In genomic region chr15:93690011-93690410, GRCm38 (mm10) we compare ENCODE assay signal across 12 mouse cellular contexts.
DNase-seq lines count a peak whose midpoint lies in the region; ATAC-seq and TF ChIP-seq lines count a peak whose summit lies in the region.
"Had no signal": no experiment of that assay in that cellular context is flagged by ENCODE, and none has a peak within 500 bp of the region (broad histone marks: within the 10 kb centered on the region; RNA-seq: fewer than 3 reads in every experiment).

No protein-coding gene starts in this region.

- no peak overlapping the region for H3K4me3 ChIP-seq in lung, embryonic 14.5 days (ENCODE audit: low read depth, low read length)
- no peak overlapping the region for H3K4me3 ChIP-seq in lung, adult 2 months (replicated peaks; ENCODE audit: extremely low read depth, low read depth, low read length)
- H3K4me3 ChIP-seq in heart, embryonic 16.5 days (ENCODE audit: low read length): no peak overlapping the region
- H3K4me3 ChIP-seq: hindbrain, embryonic 12.5 days; myocyte had no signal

- no peaks in the 10 kb centered on the region for H3K36me3 ChIP-seq in lung, embryonic 14.5 days (ENCODE audit: insufficient read depth)
- no peaks in the 10 kb centered on the region for H3K36me3 ChIP-seq in heart, embryonic 16.5 days (ENCODE audit: control insufficient read depth, insufficient read depth)
- H3K36me3 ChIP-seq: hindbrain, embryonic 12.5 days had no signal

- H3K27me3 ChIP-seq in lung, embryonic 14.5 days (ENCODE audit: insufficient read depth, low read length): no peaks in the 10 kb centered on the region
- no peaks in the 10 kb centered on the region for H3K27me3 ChIP-seq in heart, embryonic 16.5 days (ENCODE audit: control insufficient read depth, insufficient read depth, low read length)
- H3K27me3 ChIP-seq: hindbrain, embryonic 12.5 days had no signal

- H3K4me1 ChIP-seq in lung, embryonic 14.5 days (ENCODE audit: insufficient read depth): no peaks in the 10 kb centered on the region
- no peaks in the 10 kb centered on the region for H3K4me1 ChIP-seq in lung, adult 2 months (ENCODE audit: control insufficient read depth, insufficient read depth, low read length)
- peaks cover 28% of the 10 kb centered on the region for H3K4me1 ChIP-seq in heart, embryonic 16.5 days (ENCODE audit: control insufficient read depth, insufficient read depth, low read length)

- no peak for TF ChIP-seq POLR2A in lung, adult 2 months (IDR thresholded peaks at IDR 0.05; ENCODE audit: borderline replicate concordance, extremely low read depth, low read depth, low read length)

- H3K9me3 ChIP-seq in lung, embryonic 14.5 days (ENCODE audit: low read depth, low read length): no peaks in the 10 kb centered on the region
- H3K9me3 ChIP-seq in heart, embryonic 16.5 days (replicated peaks; ENCODE audit: control insufficient read depth, low read length): no peaks in the 10 kb centered on the region
- H3K9me3 ChIP-seq: hindbrain, embryonic 12.5 days had no signal

- peak; percentile 24 for DNase-seq in lung, embryonic 14.5 days
- no peak for DNase-seq in lung, adult 2 months
- DNase-seq in left cerebral cortex, adult 18-20 months (ENCODE audit: low spot score in 2 of 2): peak; percentile 60 to 65
- DNase-seq in right cerebral cortex, postnatal 25 days: peak; percentile 69
- no peak for DNase-seq in kidney, adult 8-10 months
- no peak for DNase-seq in kidney, adult 9 months
- DNase-seq: adrenal gland, postnatal 36 days; cerebellum, adult 18-20 months had no signal

- no peak for ATAC-seq in lung, embryonic 14.5 days (ENCODE audit: insufficient read depth)
- 0 out of 2 replicates have a peak, but pooled peaks have one; percentile 41 for ATAC-seq in heart, embryonic 16.5 days (replicated peaks; ENCODE audit: extremely low read depth, insufficient read depth, low FRiP score)

- no peak overlapping the region for H3K4me2 ChIP-seq in lung, embryonic 14.5 days
- peak overlapping the region; percentile 32; the same call in 1 of the 2 replicates for H3K4me2 ChIP-seq in heart, embryonic 16.5 days (ENCODE audit: low read depth, low read length)
- H3K4me2 ChIP-seq: hindbrain, embryonic 12.5 days had no signal

- no peak overlapping the region for H3K9ac ChIP-seq in lung, embryonic 14.5 days
- H3K9ac ChIP-seq in heart, embryonic 16.5 days (ENCODE audit: low read length): 0 out of 2 replicates have a peak overlapping the region, but pooled peaks have one; percentile 30
- H3K9ac ChIP-seq: hindbrain, embryonic 12.5 days had no signal

- no peak for TF ChIP-seq CTCF in lung, embryonic 14.5 days (IDR thresholded peaks at IDR 0.05; ENCODE audit: low read depth)
- no peak for TF ChIP-seq CTCF in lung, adult 2 months (IDR thresholded peaks at IDR 0.05; ENCODE audit: insufficient read depth, low read length)

- H3K27ac ChIP-seq in lung, embryonic 14.5 days (ENCODE audit: low read depth): peak overlapping the region; percentile 36; the same call in 1 of the 2 replicates
- peak overlapping the region; percentile 70 for H3K27ac ChIP-seq in heart, embryonic 16.5 days (ENCODE audit: low read length)
- H3K27ac ChIP-seq: hindbrain, embryonic 12.5 days; kidney, postnatal 0 days had no signal

- 57% methylated on average over 10 of the region's 10 CpGs for WGBS in lung, embryonic 14.5 days
- 71% methylated on average over 10 of the region's 10 CpGs for WGBS in lung, adult 2 months
- 30% methylated on average over 10 of the region's 10 CpGs for WGBS in heart, embryonic 16.5 days

Comparison
In these comparisons a context has a peak if more than half of its experiments do, and no peak if none do; other contexts are left out.
1. DNase-seq: peak in lung, embryonic 14.5 days (single experiment), left cerebral cortex, adult 18-20 months (2 of 2) and right cerebral cortex, postnatal 25 days (single experiment); none in lung, adult 2 months (single experiment), kidney, adult 8-10 months (0 of 2) and kidney, adult 9 months (single experiment).